Mouse (Mus musculus): Measurements from ENCODE around the gene Vav2. TPM values are rescaled to one million over a fixed set of nuclear protein-coding genes. Genes with fewer than 3 reads are reported as not detected.
A peak's percentile ranks its signal among the peaks of the same experiment; 100 is the strongest.

Vav2 gene
- polyA plus RNA-seq, 1 experiment: 24.6 TPM

- Histone ChIP-seq H3K4me3 (ENCODE audit: low read depth, low read length) (peak overlapping the region; percentile 83), H3K9ac (ENCODE audit: low read depth, poor library complexity, severe bottlenecking) (peak overlapping the region; percentile 88), H3K27me3 (ENCODE audit: control insufficient read depth, insufficient read depth, low read length, poor library complexity, severe bottlenecking) (no peaks in the 10 kb centered on the region), H3K27ac (ENCODE audit: insufficient read depth, low read length) (no peak overlapping the region), H3K36me3 (ENCODE audit: control insufficient read depth, insufficient read depth, low read length, poor library complexity, severe bottlenecking) (no peaks in the 10 kb centered on the region), H3K9me3 (replicated peaks; ENCODE audit: control insufficient read depth, insufficient read depth, low read length, poor library complexity, severe bottlenecking) (no peaks in the 10 kb centered on the region), H3K4me1 (ENCODE audit: control insufficient read depth, insufficient read depth, low read length) (peaks cover 2% of the 10 kb centered on the region)
- TF ChIP-seq POLR2A (IDR thresholded peaks at IDR 0.05; ENCODE audit: insufficient read depth, low read length) (no peak), EP300 (IDR thresholded peaks at IDR 0.05; ENCODE audit: insufficient read depth, low read depth, low read length) (no peak), CTCF (IDR thresholded peaks at IDR 0.05; ENCODE audit: low read depth, low read length) (no peak)
Observed at GRCm38 (mm10) chr2:27425161-27425611, 1.6 kb downstream of the Vav2 start.

GRCm38 (mm10) chr2:27423596-27423995, 3.2 kb downstream of the Vav2 start:
- TF ChIP-seq EP300 (IDR thresholded peaks at IDR 0.05; ENCODE audit: insufficient read depth, low read depth, low read length) (no peak), POLR2A (IDR thresholded peaks at IDR 0.05; ENCODE audit: insufficient read depth, low read length) (no peak), CTCF (IDR thresholded peaks at IDR 0.05; ENCODE audit: low read depth, low read length) (no peak)
- no peak overlapping the region for H3K9ac ChIP-seq (ENCODE audit: low read depth, poor library complexity, severe bottlenecking)
- no peaks in the 10 kb centered on the region for H3K27me3 ChIP-seq (ENCODE audit: control insufficient read depth, insufficient read depth, low read length, poor library complexity, severe bottlenecking)
- H3K9me3 ChIP-seq (replicated peaks; ENCODE audit: control insufficient read depth, insufficient read depth, low read length, poor library complexity, severe bottlenecking): no peaks in the 10 kb centered on the region
- H3K36me3 ChIP-seq (ENCODE audit: control insufficient read depth, insufficient read depth, low read length, poor library complexity, severe bottlenecking): no peaks in the 10 kb centered on the region
- no peak overlapping the region for H3K27ac ChIP-seq (ENCODE audit: insufficient read depth, low read length)
- H3K4me3 ChIP-seq (ENCODE audit: low read depth, low read length): no peak overlapping the region
- peaks cover 7% of the 10 kb centered on the region for H3K4me1 ChIP-seq (ENCODE audit: control insufficient read depth, insufficient read depth, low read length)

GRCm38 (mm10) chr2:27421293-27422068, 5.4 kb downstream of the Vav2 start:
- Histone ChIP-seq H3K4me1 (ENCODE audit: control insufficient read depth, insufficient read depth, low read length) (peaks cover 16% of the 10 kb centered on the region), H3K9ac (ENCODE audit: low read depth, poor library complexity, severe bottlenecking) (no peak overlapping the region), H3K4me3 (ENCODE audit: low read depth, low read length) (no peak overlapping the region), H3K27me3 (ENCODE audit: control insufficient read depth, insufficient read depth, low read length, poor library complexity, severe bottlenecking) (no peaks in the 10 kb centered on the region), H3K27ac (ENCODE audit: insufficient read depth, low read length) (no peak overlapping the region), H3K9me3 (replicated peaks; ENCODE audit: control insufficient read depth, insufficient read depth, low read length, poor library complexity, severe bottlenecking) (no peaks in the 10 kb centered on the region), H3K36me3 (ENCODE audit: control insufficient read depth, insufficient read depth, low read length, poor library complexity, severe bottlenecking) (no peaks in the 10 kb centered on the region)
- no peak for TF ChIP-seq EP300 (IDR thresholded peaks at IDR 0.05; ENCODE audit: insufficient read depth, low read depth, low read length)
- TF ChIP-seq POLR2A (IDR thresholded peaks at IDR 0.05; ENCODE audit: insufficient read depth, low read length): no peak
- no peak for TF ChIP-seq CTCF (IDR thresholded peaks at IDR 0.05; ENCODE audit: low read depth, low read length)

- Histone ChIP-seq H3K27ac (ENCODE audit: insufficient read depth, low read length) (no peak overlapping the region), H3K27me3 (ENCODE audit: control insufficient read depth, insufficient read depth, low read length, poor library complexity, severe bottlenecking) (no peaks in the 10 kb centered on the region), H3K4me1 (ENCODE audit: control insufficient read depth, insufficient read depth, low read length) (peaks cover 34% of the 10 kb centered on the region), H3K9ac (ENCODE audit: low read depth, poor library complexity, severe bottlenecking) (no peak overlapping the region), H3K9me3 (replicated peaks; ENCODE audit: control insufficient read depth, insufficient read depth, low read length, poor library complexity, severe bottlenecking) (no peaks in the 10 kb centered on the region), H3K36me3 (ENCODE audit: control insufficient read depth, insufficient read depth, low read length, poor library complexity, severe bottlenecking) (no peaks in the 10 kb centered on the region), H3K4me3 (ENCODE audit: low read depth, low read length) (no peak overlapping the region)
- TF ChIP-seq POLR2A (IDR thresholded peaks at IDR 0.05; ENCODE audit: insufficient read depth, low read length): no peak
- no peak for TF ChIP-seq CTCF (IDR thresholded peaks at IDR 0.05; ENCODE audit: low read depth, low read length)
- no peak for TF ChIP-seq EP300 (IDR thresholded peaks at IDR 0.05; ENCODE audit: insufficient read depth, low read depth, low read length)
Observed at GRCm38 (mm10) chr2:27418577-27419070, 8.2 kb downstream of the Vav2 start.

- TF ChIP-seq POLR2A (IDR thresholded peaks at IDR 0.05; ENCODE audit: insufficient read depth, low read length): no peak
- TF ChIP-seq CTCF (IDR thresholded peaks at IDR 0.05; ENCODE audit: low read depth, low read length): no peak
- H3K27ac ChIP-seq (ENCODE audit: insufficient read depth, low read length): no peak overlapping the region
- no peak overlapping the region for H3K4me3 ChIP-seq (ENCODE audit: low read depth, low read length)
- H3K9me3 ChIP-seq (replicated peaks; ENCODE audit: control insufficient read depth, insufficient read depth, low read length, poor library complexity, severe bottlenecking): no peaks in the 10 kb centered on the region
- no peaks in the 10 kb centered on the region for H3K27me3 ChIP-seq (ENCODE audit: control insufficient read depth, insufficient read depth, low read length, poor library complexity, severe bottlenecking)
- no peaks in the 10 kb centered on the region for H3K36me3 ChIP-seq (ENCODE audit: control insufficient read depth, insufficient read depth, low read length, poor library complexity, severe bottlenecking)
- no peak overlapping the region for H3K9ac ChIP-seq (ENCODE audit: low read depth, poor library complexity, severe bottlenecking)
- H3K4me1 ChIP-seq (ENCODE audit: control insufficient read depth, insufficient read depth, low read length): peaks cover 34% of the 10 kb centered on the region
Observed at GRCm38 (mm10) chr2:27417648-27418153, 9.1 kb downstream of the Vav2 start.

- no peaks in the 10 kb centered on the region for H3K9me3 ChIP-seq (replicated peaks; ENCODE audit: control insufficient read depth, insufficient read depth, low read length, poor library complexity, severe bottlenecking)
- no peak for TF ChIP-seq CTCF (IDR thresholded peaks at IDR 0.05; ENCODE audit: low read depth, low read length)
- no peak overlapping the region for H3K4me3 ChIP-seq (ENCODE audit: low read depth, low read length)
- H3K27ac ChIP-seq (ENCODE audit: insufficient read depth, low read length): 0 out of 2 replicates have a peak overlapping the region, but pooled peaks have one; percentile 6
- H3K9ac ChIP-seq (ENCODE audit: low read depth, poor library complexity, severe bottlenecking): no peak overlapping the region
- H3K27me3 ChIP-seq (ENCODE audit: control insufficient read depth, insufficient read depth, low read length, poor library complexity, severe bottlenecking): no peaks in the 10 kb centered on the region
- no peaks in the 10 kb centered on the region for H3K36me3 ChIP-seq (ENCODE audit: control insufficient read depth, insufficient read depth, low read length, poor library complexity, severe bottlenecking)
- peaks cover 37% of the 10 kb centered on the region for H3K4me1 ChIP-seq (ENCODE audit: control insufficient read depth, insufficient read depth, low read length)
Observed at GRCm38 (mm10) chr2:27416425-27416824, 10.4 kb downstream of the Vav2 start.

All from ES-Bruce4 (cell line).